Mouse (Mus musculus): ENCODE results near the gene Tpcn2. TPM values are rescaled to one million over a fixed set of nuclear protein-coding genes. Genes with fewer than 3 reads are reported as not detected.

The Tpcn2 gene
- polyA plus RNA-seq, 1 experiment from 2014 or later = 3.2 TPM

GRCm38 (mm10) chr7:145169703-145170102 is 114.1 kb downstream of the Tpcn2 start:
- H3K4me3 ChIP-seq (replicated peaks) = no peak overlapping the region
- peaks cover 11% of the 10 kb centered on the region for H3K4me1 ChIP-seq
- ATAC-seq (ENCODE audit: low FRiP score) = no peak
- H3K27me3 ChIP-seq (replicated peaks) = peaks cover 7% of the 10 kb centered on the region; the same call in 1 of the 2 replicates
- H3K9me3 ChIP-seq (replicated peaks) = no peaks in the 10 kb centered on the region
- no peaks in the 10 kb centered on the region for H3K36me3 ChIP-seq
- H3K4me2 ChIP-seq = no peak overlapping the region
- no peak overlapping the region for H3K9ac ChIP-seq (replicated peaks)
- 74% methylated on average over 3 of the region's 3 CpGs for WGBS
- H3K27ac ChIP-seq (replicated peaks) = no peak overlapping the region

DNA sequence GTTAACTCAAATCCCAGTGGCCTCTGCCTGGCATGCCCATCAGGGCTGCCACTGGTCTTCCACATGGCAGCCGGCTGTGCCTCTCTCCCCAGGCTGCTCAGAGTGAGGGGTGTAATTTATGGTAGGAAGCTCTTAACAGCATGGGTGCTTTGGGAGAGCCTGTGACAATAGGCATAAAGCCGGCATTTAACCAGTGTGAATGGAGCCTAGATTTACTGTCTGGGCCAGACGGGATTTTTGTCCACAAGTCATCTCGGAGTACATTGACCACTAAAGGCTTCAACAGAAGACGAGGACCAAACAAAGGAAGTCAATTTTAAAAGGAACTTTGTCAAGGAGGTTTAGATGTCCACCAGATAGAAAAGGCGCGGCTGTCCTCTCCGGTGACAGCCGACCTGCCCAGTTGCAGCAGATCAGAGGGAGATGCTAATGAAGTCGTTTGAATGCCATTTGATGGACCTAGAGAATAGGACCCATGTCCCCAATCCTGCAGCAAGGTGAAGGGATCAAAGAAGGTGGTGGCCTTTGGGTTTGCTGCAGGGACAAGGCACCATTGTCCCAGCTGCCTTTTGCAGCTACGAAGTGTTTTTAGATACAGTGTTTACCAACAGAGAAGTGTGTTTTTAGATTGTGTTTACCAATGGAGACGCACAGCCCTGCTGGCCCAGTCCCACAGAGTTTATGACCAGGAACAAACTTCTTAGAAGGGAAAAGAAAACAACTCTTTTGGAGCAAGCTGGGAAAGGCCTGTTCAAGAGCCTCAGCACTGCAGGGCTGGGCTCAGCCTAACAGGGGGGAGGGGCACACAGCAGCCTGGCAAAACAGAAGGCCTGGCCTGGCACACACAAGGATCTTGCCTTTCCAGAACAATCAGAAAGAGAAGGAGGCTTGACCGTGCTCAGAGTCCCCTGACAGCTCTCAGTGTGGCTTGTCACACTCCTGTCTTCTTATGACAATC is 124.2 kb downstream of the Tpcn2 start:
- 9% methylated on average over 13 of the region's 13 CpGs for WGBS
- Histone ChIP-seq H3K27me3 (replicated peaks) (no peaks in the 10 kb centered on the region), H3K9me3 (replicated peaks) (no peaks in the 10 kb centered on the region), H3K9ac (replicated peaks) (no peak overlapping the region), H3K27ac (replicated peaks) (no peak overlapping the region), H3K4me2 (no peak overlapping the region), H3K4me3 (replicated peaks) (no peak overlapping the region), H3K4me1 (peaks cover 15% of the 10 kb centered on the region; the same call in 1 of the 2 replicates), H3K36me3 (no peaks in the 10 kb centered on the region)
- ATAC-seq (ENCODE audit: low FRiP score) = peak; percentile 63; the same call in 1 of the 2 replicates

GRCm38 (mm10) chr7:145155666-145156065 is 128.1 kb downstream of the Tpcn2 start:
- Histone ChIP-seq H3K9ac (replicated peaks) (no peak overlapping the region), H3K4me3 (replicated peaks) (no peak overlapping the region), H3K4me1 (peaks cover 15% of the 10 kb centered on the region; the same call in 1 of the 2 replicates), H3K4me2 (no peak overlapping the region), H3K27ac (replicated peaks) (no peak overlapping the region), H3K9me3 (replicated peaks) (no peaks in the 10 kb centered on the region), H3K27me3 (replicated peaks) (no peaks in the 10 kb centered on the region), H3K36me3 (no peaks in the 10 kb centered on the region)
- ATAC-seq (ENCODE audit: low FRiP score) = no peak
- 88% methylated on average over 4 of the region's 4 CpGs for WGBS

DNA sequence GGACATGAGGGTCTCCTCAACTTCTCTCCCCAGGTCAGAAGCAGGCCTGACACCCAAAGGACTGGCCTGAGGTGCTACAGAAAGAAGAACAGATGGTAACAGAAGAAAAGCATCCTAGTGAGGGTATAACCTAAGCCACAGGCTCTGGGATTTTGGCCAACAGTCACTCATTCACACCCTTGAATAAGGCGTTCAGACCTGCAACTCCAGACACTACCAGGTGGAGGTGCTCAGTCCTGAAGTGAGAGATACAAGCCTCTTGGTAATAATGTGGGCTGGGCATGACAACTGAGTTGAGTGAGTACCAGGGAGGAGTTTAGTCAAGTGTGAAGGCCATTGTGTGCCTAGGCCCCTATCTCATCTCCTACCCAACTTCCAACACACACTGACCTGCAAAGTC is 129.7 kb downstream of the Tpcn2 start:
- Histone ChIP-seq H3K27me3 (replicated peaks) (no peaks in the 10 kb centered on the region), H3K36me3 (no peaks in the 10 kb centered on the region), H3K4me2 (no peak overlapping the region), H3K9ac (replicated peaks) (no peak overlapping the region), H3K4me3 (replicated peaks) (no peak overlapping the region), H3K9me3 (replicated peaks) (no peaks in the 10 kb centered on the region), H3K27ac (replicated peaks) (no peak overlapping the region), H3K4me1 (0 out of 2 replicates have a peak, but pooled peaks cover under 1% of the 10 kb centered on the region)
- no peak for ATAC-seq (ENCODE audit: low FRiP score)
- 79% methylated on average over 1 of the region's 1 CpGs for WGBS

GRCm38 (mm10) chr7:145151845-145152244 is 132.0 kb downstream of the Tpcn2 start:
- no peak for ATAC-seq (ENCODE audit: low FRiP score)
- Histone ChIP-seq H3K4me2 (no peak overlapping the region), H3K36me3 (no peaks in the 10 kb centered on the region), H3K27me3 (replicated peaks) (no peaks in the 10 kb centered on the region), H3K4me3 (replicated peaks) (no peak overlapping the region), H3K27ac (replicated peaks) (no peak overlapping the region), H3K9me3 (replicated peaks) (no peaks in the 10 kb centered on the region), H3K9ac (replicated peaks) (no peak overlapping the region), H3K4me1 (no peaks in the 10 kb centered on the region)
- WGBS = 85% methylated on average over 3 of the region's 3 CpGs

GRCm38 (mm10) chr7:145148902-145149301 is 134.9 kb downstream of the Tpcn2 start:
- ATAC-seq (ENCODE audit: low FRiP score) = no peak
- WGBS = 87% methylated on average over 4 of the region's 4 CpGs
- H3K4me1 ChIP-seq = no peaks in the 10 kb centered on the region; the same call in 1 of the 2 replicates

GRCm38 (mm10) chr7:145147973-145148698 is 135.7 kb downstream of the Tpcn2 start:
- ATAC-seq (ENCODE audit: low FRiP score) = no peak
- no peaks in the 10 kb centered on the region; the same call in 1 of the 2 replicates for H3K4me1 ChIP-seq
- H3K27me3 ChIP-seq (replicated peaks) = no peaks in the 10 kb centered on the region
- H3K9ac ChIP-seq (replicated peaks) = no peak overlapping the region
- H3K27ac ChIP-seq (replicated peaks) = no peak overlapping the region
- no peaks in the 10 kb centered on the region for H3K36me3 ChIP-seq
- WGBS = 80% methylated on average over 5 of the region's 5 CpGs
- H3K4me3 ChIP-seq (replicated peaks) = no peak overlapping the region
- no peak overlapping the region for H3K4me2 ChIP-seq
- no peaks in the 10 kb centered on the region for H3K9me3 ChIP-seq (replicated peaks)

More at GRCm38 (mm10) chr7:145148902-145149301, 134.9 kb downstream of the Tpcn2 start:
- Histone ChIP-seq H3K27me3 (replicated peaks) (no peaks in the 10 kb centered on the region), H3K27ac (replicated peaks) (no peak overlapping the region), H3K4me2 (no peak overlapping the region), H3K4me3 (replicated peaks) (no peak overlapping the region), H3K9me3 (replicated peaks) (no peaks in the 10 kb centered on the region), H3K9ac (replicated peaks) (no peak overlapping the region), H3K36me3 (no peaks in the 10 kb centered on the region)

DNA sequence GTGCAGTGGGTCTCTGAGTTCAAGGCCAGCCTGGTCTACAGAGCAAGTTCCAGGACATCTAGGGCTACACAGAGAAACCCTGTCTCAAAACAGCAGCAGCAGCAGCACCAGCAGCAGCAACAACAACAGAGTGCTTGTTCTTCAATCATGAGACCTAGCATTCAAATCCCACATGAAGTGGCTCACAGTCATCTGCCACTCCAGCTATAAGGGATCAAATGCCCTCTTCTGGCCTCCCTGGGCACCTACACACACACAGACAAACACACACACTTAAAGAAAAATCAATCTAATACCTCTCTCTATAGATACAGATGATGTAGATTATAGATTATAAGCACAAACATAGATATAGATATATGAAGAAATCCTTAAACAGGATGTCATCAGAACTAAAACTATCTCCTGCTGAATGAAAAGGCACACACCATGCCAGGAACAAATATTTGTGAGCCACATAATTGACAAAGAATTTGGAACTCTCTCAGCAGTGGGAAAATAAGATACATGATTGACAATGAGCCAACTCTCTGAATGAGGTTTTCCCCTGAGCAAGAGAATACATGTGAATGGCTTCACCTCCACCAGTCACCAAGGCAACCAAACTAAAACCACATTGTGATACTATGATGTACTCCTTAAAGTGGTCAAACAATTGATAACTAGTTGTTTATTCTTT is 137.4 kb downstream of the Tpcn2 start:
- no peaks in the 10 kb centered on the region for H3K36me3 ChIP-seq
- no peak overlapping the region for H3K4me3 ChIP-seq (replicated peaks)
- no peaks in the 10 kb centered on the region; the same call in 1 of the 2 replicates for H3K4me1 ChIP-seq
- no peak overlapping the region for H3K4me2 ChIP-seq
- ATAC-seq (ENCODE audit: low FRiP score) = no peak
- H3K27ac ChIP-seq (replicated peaks) = no peak overlapping the region
- H3K27me3 ChIP-seq (replicated peaks) = no peaks in the 10 kb centered on the region
- no peaks in the 10 kb centered on the region for H3K9me3 ChIP-seq (replicated peaks)
- no peak overlapping the region for H3K9ac ChIP-seq (replicated peaks)

GRCm38 (mm10) chr7:145143502-145144070 is 140.2 kb downstream of the Tpcn2 start:
- 69% methylated on average over 3 of the region's 3 CpGs for WGBS
- Histone ChIP-seq H3K9me3 (replicated peaks) (0 out of 2 replicates have a peak, but pooled peaks cover 2% of the 10 kb centered on the region), H3K9ac (replicated peaks) (no peak overlapping the region; the same call in 1 of the 2 replicates), H3K27me3 (replicated peaks) (no peaks in the 10 kb centered on the region), H3K4me3 (replicated peaks) (no peak overlapping the region), H3K27ac (replicated peaks) (no peak overlapping the region), H3K4me2 (no peak overlapping the region), H3K36me3 (no peaks in the 10 kb centered on the region), H3K4me1 (no peaks in the 10 kb centered on the region; the same call in 1 of the 2 replicates)
- ATAC-seq (ENCODE audit: low FRiP score) = no peak

DNA sequence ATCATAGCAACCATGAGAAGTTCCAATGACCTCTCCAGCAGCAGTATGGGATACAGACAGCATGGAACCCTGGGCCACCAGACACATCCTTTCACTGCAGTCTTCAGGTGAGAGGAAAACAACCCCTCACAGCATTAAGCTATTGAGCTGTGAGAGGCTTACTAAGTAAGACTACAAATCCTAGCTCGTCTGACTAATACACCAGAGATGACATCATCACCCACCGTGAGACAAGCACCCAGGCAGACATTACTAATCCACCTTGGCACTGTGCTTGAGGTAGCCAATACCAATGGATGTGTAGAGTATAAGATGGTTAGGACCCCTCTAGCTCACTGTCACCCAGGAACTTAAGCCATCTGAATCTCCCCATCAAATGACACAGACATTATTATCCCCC is 143.2 kb downstream of the Tpcn2 start:
- no peaks in the 10 kb centered on the region; the same call in 1 of the 2 replicates for H3K4me1 ChIP-seq
- 78% methylated on average over 2 of the region's 2 CpGs for WGBS
- ATAC-seq (ENCODE audit: low FRiP score) = no peak
- H3K27me3 ChIP-seq (replicated peaks) = no peaks in the 10 kb centered on the region
- 0 out of 2 replicates have a peak, but pooled peaks cover 3% of the 10 kb centered on the region for H3K9me3 ChIP-seq (replicated peaks)
- no peak overlapping the region for H3K9ac ChIP-seq (replicated peaks)
- no peak overlapping the region for H3K4me3 ChIP-seq (replicated peaks)
- no peak overlapping the region for H3K4me2 ChIP-seq
- H3K27ac ChIP-seq (replicated peaks) = no peak overlapping the region
- no peaks in the 10 kb centered on the region for H3K36me3 ChIP-seq

GRCm38 (mm10) chr7:145139576-145139975 is 144.2 kb downstream of the Tpcn2 start:
- Histone ChIP-seq H3K27me3 (replicated peaks) (no peaks in the 10 kb centered on the region), H3K4me2 (no peak overlapping the region), H3K4me1 (no peaks in the 10 kb centered on the region; the same call in 1 of the 2 replicates), H3K9ac (replicated peaks) (no peak overlapping the region), H3K27ac (replicated peaks) (no peak overlapping the region), H3K36me3 (no peaks in the 10 kb centered on the region), H3K9me3 (replicated peaks) (0 out of 2 replicates have a peak, but pooled peaks cover 3% of the 10 kb centered on the region), H3K4me3 (replicated peaks) (no peak overlapping the region)
- ATAC-seq (ENCODE audit: low FRiP score) = no peak
- 95% methylated on average over 3 of the region's 3 CpGs for WGBS
